Mouse (Mus musculus) brain, adult 2 months (tissue): ENCODE results near the gene Gm7271.

Source experiments
- DNase-seq: peaks from one replicate; pipeline ENCODE4 v3.0.0; 2011; ENCODE audit warnings: low read depth, low spot score

Gene Gm7271

GRCm38 (mm10) chr5:76483811-76484210, at the start of gene Gm7271:
Gene Gm7271, plus strand, starts transcription at chr5:76484040.
- DNase-seq = no peak

GRCm38 (mm10) chr5:76437100-76437499, 46.7 kb upstream of the Gm7271 start:
- DNase-seq = peak; percentile 24

- no peak for DNase-seq
These were observed 46.1 kb upstream of the Gm7271 start for GRCm38 (mm10) chr5:76437696-76438095.

GRCm38 (mm10) chr5:76441431-76441830, 42.4 kb upstream of the Gm7271 start:
- peak; percentile 16 for DNase-seq

- DNase-seq = no peak
These were observed 8.9 kb upstream of the Gm7271 start for GRCm38 (mm10) chr5:76474931-76475330.

- DNase-seq = no peak
These were observed 7.0 kb upstream of the Gm7271 start for GRCm38 (mm10) chr5:76476873-76477272.

GRCm38 (mm10) chr5:76477764-76478163, 6.1 kb upstream of the Gm7271 start:
- no peak for DNase-seq

GRCm38 (mm10) chr5:76495126-76495525, 11.3 kb downstream of the Gm7271 start:
- DNase-seq = no peak

GRCm38 (mm10) chr5:76522446-76522845, 38.6 kb downstream of the Gm7271 start:
- DNase-seq = no peak

GRCm38 (mm10) chr5:76524623-76525022, 40.8 kb downstream of the Gm7271 start:
- no peak for DNase-seq

- no peak for DNase-seq
These were observed 41.2 kb downstream of the Gm7271 start for GRCm38 (mm10) chr5:76525066-76525465.

GRCm38 (mm10) chr5:76525829-76526228, 42.0 kb downstream of the Gm7271 start:
- no peak for DNase-seq

GRCm38 (mm10) chr5:76529040-76529703, 45.3 kb downstream of the Gm7271 start, which contains the start of gene Exoc1:
Gene Exoc1, plus strand, starts transcription at chr5:76529311.
- peak; percentile 99 for DNase-seq

- DNase-seq = no peak
These were observed 45.8 kb downstream of the Gm7271 start for GRCm38 (mm10) chr5:76529704-76530066.

- peak; percentile 33 for DNase-seq
These were observed 49.3 kb downstream of the Gm7271 start for GRCm38 (mm10) chr5:76533186-76533585.

GRCm38 (mm10) chr5:76536231-76536630, 52.4 kb downstream of the Gm7271 start:
- no peak for DNase-seq

GRCm38 (mm10) chr5:76537578-76537977, 53.7 kb downstream of the Gm7271 start:
- DNase-seq = peak; percentile 70

- peak; percentile 87 for DNase-seq
These were observed 56.3 kb downstream of the Gm7271 start for GRCm38 (mm10) chr5:76540181-76540580.

- peak; percentile 32 for DNase-seq
These were observed 57.0 kb downstream of the Gm7271 start for GRCm38 (mm10) chr5:76540842-76541241.

- no peak for DNase-seq
These were observed 59.4 kb downstream of the Gm7271 start for GRCm38 (mm10) chr5:76543200-76543599.

GRCm38 (mm10) chr5:76550426-76550825, 66.6 kb downstream of the Gm7271 start:
- no peak for DNase-seq

- peak; percentile 80 for DNase-seq
These were observed 81.5 kb downstream of the Gm7271 start for GRCm38 (mm10) chr5:76565321-76565720.
